Mouse (Mus musculus): ENCODE results near the gene Zdhhc21. TPM values are rescaled to one million over a fixed set of nuclear protein-coding genes. Genes with fewer than 3 reads are reported as not detected.
A peak's percentile ranks its signal among the peaks of the same experiment; 100 is the strongest.

Zdhhc21 gene
- total RNA-seq (2021) = 10 to 100 TPM; 40.9 to 47.1 TPM
- long read RNA-seq, full-length matches to known transcripts = 4 of 10 reads
- long read RNA-seq, partial matches to known transcripts = 0 of 10 reads
- long read RNA-seq, other reads (novel, unspliced or antisense) = 6 of 10 reads

DNA sequence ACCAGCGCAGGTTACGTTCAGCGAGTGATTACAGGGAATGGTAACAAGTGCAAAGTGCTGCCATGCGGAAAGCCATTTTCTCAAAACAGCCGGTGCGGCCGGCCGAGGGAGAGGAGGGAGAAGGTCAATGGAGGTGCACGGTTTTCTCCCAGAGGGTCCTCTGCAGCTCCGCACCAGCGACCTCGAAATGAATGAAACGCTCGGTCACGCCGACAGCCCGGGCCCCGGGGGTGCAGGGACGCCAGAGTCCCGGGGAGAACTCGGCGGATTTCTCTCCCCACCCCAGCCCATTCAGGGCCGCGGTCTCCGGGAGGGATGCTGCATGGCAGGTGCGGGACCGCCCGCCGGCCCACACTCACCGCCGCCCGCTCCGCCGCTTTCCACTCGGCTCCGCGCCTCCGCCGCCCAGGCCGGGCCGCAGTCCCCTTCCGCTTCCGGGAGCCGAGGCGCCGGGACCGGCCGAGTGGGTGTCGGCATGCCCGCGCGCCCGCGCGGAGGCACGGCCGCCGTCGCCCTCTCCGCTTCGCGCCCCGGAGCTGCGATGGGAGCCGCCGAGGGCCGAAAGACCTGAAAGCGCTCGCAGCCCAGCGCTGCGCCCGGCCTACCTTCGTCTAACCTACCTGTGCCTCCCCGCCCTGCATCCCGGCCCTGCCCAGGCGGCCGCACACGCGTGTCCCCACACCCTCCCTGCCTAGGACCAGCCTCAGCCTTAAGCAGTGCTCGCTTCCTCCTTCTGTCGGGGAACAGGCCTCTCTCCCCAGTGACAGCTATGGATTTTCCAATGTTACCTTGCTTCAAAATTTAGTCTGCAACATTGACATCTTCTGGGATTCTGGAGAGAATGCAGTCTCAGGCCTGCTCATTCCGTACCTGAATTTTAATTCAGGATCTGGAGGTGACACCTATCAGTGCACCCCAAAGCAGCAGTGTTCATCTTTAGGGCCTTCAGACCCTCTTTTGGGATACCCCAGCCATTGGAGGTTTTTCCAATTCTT, at the start of gene Zdhhc21:
Gene Zdhhc21, minus strand, starts transcription at position 828 of the 995 bp plus-strand sequence.
- DNase-seq (ENCODE audit: low spot score in 2 of 2) = peak; percentile 81 to 83

DNA sequence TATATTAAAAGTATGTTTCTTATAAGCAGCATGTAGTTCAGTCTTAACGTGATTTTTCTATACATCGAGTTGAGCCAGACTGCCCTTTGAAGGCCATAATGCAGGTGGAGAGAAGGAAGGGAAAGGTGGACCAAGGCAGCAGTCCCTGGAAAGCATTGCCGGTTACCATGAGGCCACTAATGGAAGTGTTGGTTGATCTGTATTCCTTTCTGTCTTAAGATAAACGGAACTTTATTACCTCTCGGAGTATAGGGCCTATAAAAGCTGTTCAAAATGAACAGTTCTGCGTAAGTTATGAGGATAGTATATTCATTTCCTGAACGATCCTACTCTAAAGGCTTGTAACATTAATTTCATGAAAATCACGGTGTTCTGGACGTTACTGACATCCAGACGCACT, 35.5 kb upstream of the Zdhhc21 start:
- no peak for DNase-seq (ENCODE audit: low spot score in 2 of 2)

DNA sequence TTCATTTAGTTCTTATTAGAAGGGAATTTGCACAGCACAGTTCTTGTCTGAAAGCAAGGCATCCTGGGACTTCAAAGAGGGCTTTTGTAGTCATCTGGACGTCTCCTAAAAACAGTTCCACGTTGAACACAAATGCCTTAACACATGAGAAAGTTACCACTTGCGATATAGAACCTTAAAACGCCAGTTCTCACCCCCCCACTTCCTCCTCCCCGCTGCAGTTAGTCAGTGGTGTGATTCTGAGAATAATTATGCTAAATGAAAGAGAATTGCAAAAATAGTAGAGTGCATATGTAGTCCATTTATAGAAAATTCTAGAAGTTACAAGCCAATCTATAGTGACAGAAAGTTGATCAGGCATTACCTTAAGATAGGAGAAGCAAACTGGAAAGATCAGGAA, 32.5 kb upstream of the Zdhhc21 start:
- no peak for DNase-seq (ENCODE audit: low spot score in 2 of 2)

DNA sequence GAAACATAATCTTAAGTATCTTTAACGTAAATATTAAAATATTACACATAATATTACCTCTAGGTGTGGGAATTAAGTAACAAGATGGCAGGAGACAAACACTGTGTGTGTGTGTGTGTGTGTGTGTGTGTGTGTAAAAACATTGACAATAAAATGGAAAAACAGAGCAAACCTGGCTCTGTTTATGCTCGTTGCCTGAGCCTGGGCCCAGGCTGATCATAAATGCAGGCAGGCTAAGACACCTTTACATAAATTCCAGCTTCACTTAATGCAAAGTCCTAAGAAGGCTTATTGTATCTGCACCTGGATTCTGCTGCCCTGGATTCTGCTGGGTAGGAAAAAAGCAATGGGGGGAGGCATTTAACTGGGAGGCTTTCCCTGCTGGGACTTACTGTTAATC, 31.8 kb upstream of the Zdhhc21 start:
- no peak for DNase-seq (ENCODE audit: low spot score in 2 of 2)

DNA sequence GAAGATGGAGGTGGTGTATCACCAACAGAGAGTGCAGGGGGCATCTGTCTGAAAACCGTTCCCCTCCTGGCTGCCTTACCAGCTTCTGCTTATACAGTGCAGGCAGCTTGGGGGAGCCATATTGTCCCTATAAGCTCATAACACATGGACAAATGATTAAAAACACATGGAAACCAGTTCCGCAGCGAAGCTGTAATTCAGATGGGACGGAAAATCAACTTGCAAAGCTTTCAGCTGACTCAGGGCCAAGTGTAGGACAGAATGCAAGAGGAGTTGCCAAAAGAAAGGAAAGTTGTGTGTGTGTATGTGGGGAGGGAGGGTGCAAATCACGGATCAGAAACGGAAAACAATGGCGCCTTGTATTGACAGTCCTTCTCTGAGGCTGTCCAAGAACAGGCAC, 31.3 kb upstream of the Zdhhc21 start:
- peak in 1 of 2 experiments; percentile 31 for DNase-seq (ENCODE audit: low spot score in 2 of 2)

DNA sequence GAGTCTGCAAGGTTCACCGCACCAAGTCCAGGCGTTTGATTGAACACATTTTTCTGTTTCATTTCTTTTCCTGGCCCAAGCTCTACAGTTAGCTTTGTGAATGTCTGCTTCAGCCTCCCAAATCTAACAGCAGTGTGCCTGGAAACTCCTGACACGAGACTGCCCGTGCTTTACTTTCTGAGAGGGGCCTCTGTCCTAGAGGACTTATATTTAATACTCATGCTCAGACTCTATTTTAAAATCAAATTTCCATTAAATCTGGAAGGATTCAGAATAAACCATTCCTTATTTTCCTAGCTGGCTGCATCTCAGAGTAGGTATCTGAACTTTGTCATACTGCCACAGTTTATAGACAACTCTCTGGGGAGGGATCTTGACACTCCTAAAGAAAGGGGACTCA, 30.8 kb upstream of the Zdhhc21 start:
- no peak for DNase-seq (ENCODE audit: low spot score in 2 of 2)

DNA sequence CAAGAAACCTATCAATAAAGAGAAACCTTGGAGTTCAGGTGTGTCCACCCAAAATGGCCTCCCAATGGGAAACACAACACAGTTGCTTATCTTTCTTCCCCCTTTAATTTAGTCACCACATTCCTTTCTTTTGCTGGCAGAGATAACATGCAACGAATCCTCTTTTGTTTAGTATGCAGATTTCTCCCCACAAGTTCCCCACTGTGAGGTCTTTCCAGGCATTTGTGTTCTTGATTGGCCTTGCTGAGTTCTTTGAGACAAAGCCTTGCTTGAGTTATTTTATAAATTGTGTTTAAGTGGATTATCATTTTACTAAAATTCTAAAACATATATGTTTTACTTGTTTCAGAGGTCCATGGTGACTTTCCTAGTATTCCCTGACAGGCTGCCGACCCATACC, 26.4 kb upstream of the Zdhhc21 start:
- no peak for DNase-seq (ENCODE audit: low spot score in 2 of 2)

DNA sequence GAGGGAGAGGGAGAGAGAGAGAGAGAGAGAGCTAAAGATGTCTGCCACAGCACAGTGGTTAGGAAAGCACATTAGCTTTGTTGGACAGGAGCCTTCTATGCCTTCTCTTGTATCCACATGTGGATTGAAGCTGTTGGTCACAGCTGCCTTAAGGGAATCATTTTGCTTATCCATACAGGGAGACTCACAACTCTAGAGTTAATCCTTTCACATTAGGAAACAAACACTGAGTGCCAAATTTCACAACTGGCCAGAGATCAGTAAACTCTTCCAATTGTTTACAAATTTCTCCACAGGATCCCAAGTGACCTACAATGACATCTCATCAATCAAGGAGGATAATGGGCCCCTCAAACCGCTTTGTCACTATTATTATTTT, 25.8 kb upstream of the Zdhhc21 start:
- no peak for DNase-seq (ENCODE audit: low spot score in 2 of 2)

DNA sequence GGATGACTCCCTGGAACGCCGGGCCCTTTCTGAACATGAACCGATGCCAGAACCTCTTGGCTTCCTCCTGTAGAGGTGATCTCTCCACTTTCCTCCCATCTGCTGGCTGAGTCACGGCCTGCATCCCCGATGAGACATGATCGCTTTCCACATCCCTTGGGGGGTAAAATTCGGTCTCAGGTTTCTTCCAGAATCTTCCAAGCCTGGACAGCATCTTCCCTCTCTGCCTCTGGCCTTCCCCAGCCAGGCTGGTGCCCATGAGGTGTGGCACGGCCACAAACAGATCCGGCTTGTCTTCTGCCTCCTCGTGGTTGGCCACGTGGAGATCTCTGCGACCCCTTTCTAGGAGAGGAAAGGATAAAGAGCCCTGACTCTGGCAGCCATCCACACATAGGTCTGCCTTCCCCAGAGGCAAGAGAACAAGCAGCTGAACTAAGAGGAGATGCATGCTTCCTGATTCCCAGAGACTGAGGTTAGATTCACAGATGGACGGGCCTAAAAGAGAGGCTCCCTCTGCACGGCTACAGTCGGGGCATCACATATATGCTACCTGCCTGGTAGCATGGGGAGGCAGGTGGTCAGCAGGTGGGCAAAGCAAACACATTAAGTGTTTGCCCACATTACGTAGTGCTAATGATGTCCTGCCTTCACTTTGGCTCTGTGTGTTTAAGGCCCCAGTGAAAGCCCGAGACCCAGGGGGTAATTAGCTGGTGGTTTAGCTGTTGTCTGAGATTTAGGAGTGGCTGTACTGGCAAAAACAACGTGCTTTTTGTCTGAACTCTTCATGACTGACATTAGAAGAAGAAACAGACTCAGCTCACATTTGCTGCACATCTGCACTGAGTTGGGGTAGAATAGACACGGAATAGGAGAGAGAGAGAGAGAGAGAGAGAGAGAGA, 25.1 kb upstream of the Zdhhc21 start, which contains the start of gene Cer1:
Gene Cer1, minus strand, starts transcription at position 513 of the 899 bp plus-strand sequence.
- DNase-seq (ENCODE audit: low spot score in 2 of 2) = no peak

DNA sequence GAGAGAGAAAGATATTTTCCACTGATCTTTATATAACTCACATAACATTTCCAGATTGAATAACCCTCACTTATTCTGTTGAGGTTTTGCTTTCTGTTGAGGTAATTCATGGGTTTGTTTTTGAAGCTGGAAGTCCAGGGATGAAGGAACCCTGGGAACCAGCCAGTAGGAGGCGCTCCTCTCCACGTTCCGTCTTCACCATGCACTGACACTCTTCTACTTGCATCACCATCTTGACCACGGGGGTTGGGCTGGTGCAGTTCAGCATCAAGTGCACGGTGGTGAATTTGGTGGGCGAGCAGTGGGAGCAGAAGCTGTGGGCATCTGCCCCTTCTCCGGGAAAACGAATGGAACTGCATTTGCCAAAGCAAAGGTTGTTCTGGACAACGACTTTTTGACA, 22.7 kb upstream of the Zdhhc21 start:
- DNase-seq (ENCODE audit: low spot score in 2 of 2) = no peak

DNA sequence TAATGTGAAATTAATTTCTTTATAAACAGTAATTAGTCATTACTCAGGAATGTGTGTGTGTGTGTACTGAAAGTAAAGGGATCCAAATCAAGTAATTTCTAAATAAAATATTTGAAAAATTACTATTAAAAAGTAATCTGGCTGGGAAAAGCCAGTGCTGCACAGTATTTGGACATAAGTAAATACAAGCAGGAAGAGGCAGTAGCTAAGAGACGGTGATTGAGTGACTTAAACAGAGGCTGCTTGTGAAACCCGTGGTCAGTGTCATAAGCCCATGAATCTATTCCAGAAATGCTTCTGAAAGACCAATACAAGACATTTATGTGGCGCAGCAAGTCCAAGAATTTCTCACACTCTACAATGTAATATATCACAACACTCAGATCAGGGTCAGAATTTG, 21.6 kb upstream of the Zdhhc21 start:
- no peak for DNase-seq (ENCODE audit: low spot score in 2 of 2)

DNA sequence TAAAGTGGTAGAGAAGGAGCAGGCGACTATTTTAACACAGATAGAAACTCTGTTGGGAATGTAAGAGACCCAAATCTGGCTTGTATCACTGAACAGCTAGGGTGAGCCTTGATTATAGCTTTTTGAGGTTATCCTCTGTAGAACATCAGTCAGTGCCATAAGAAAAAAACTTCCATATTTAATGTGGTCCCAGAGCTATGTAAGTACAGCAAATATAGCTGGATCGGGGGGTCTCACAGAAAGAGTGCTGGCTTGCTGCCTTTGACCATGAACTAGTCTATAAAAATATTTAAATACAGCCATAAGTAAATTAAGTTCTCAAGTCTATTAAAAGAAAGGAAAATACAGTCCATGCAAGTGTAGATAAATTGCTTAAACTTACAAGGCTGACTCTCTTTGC, 20.5 kb upstream of the Zdhhc21 start:
- no peak for DNase-seq (ENCODE audit: low spot score in 2 of 2)

DNA sequence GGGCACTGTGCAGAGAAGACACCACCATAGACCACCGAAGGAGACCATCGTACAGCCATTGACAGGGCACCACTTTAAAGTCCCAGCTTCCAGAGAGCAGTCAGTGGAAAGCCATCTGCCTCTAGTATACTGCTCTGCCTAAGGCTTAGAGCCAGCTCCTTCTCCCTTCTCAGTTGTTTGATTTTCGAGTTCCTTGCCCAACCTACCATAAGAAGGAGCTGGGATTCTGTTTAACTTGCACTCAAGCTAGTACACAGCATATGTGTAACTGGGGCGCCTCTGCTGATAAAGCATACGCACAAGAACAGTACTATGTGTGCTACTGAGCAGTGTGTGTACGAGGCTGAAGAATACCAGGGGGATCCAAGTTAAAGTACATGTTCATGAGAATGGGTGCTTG, 19.4 kb upstream of the Zdhhc21 start:
- DNase-seq (ENCODE audit: low spot score in 2 of 2) = peak in 1 of 2 experiments; percentile 48

DNA sequence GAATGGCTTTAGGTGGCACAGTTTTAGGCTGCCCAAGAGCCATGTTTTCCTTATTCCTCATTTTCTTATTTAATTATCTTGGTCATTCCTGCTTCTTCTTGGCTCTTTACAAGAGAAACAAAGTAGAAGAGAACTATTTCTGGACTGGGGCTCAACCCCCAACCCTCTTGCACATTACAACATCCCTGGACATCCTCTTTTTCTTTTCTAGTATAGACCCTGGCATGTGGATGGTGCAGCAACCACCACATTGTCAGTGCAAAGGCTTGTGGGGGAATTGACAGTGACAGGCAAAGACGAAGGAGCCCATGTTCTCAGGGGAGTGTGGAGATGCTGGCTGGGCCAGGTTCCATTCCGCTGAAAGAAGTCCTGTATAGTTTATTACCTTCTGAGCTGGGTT, 16.9 kb upstream of the Zdhhc21 start:
- no peak for DNase-seq (ENCODE audit: low spot score in 2 of 2)

DNA sequence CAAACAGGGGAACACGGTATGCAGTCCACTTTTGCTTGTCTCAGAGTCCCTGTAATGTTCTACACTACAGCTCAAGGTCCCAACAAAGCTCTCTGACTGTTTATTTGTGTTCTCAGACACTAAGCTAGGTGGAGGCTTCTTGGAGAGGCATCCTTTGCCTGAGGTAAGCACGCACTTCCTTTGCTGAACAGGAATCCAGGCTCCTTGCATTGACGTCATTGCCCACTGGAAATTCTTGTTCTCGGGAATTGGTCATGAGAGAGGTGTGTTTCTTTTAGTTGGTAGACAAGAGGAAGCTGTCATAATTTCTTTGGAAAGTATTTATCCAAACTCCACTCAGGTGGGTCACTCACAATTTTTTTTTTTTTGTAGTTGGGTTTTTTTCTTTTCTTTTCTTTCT, 15.8 kb upstream of the Zdhhc21 start:
- no peak for DNase-seq (ENCODE audit: low spot score in 2 of 2)

DNA sequence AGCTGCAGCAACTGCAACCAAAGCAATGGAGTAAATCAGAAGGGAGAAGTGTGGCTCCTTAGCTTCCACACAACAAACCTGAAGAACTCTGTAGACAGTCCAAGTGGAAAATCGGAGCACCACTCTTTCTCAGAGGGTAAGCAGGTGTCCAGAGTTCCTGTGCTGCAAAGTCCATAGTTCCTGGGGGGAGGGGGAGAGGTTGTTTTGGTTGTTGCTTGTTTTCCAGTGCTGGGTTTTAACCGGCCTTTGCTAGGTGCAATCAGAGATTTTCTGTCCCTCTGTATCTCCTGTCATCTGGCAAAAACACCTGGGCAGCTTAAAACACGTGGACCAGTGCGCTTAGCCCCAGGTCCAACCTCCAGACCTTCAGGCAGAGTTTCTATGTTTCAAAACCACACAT, 15.0 kb upstream of the Zdhhc21 start:
- DNase-seq (ENCODE audit: low spot score in 2 of 2) = no peak

DNA sequence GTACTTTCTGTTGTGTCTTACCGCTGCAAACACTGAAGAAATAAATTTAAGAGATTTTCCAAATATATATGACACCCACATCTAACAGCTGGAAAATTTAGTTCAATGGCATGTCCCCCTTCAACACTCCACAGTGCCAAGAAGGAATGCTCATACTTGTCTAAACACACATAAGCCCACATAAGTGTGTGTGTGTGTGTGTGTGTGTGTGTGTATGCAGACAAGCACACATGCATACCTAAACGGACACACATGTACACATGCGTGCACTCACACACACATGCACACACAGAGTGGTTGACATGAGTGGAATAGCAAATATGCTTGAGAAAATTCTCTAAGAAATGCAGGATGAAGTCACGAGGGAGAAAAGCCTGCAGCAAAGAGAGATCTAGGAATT, 12.8 kb upstream of the Zdhhc21 start:
- DNase-seq (ENCODE audit: low spot score in 2 of 2) = no peak

DNA sequence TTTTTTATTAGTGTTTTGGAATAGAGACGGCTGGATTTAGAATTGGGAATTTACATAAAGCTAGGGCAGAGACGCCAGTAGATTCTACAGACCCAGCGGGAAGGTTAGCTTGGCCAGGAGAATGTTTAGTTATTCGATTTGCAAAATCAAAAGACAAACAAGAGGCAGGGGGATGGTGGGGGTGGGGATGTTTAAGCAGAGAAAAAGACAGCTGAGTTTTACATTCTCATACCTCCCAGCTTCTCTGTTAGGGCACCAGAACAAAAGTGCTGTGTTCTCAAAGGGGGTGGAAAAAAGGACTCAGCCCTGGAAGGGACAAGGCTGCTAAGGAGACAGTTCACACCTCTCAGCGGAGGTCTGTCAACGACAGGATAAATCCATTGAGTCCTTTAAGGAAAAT, 12.4 kb upstream of the Zdhhc21 start:
- no peak for DNase-seq (ENCODE audit: low spot score in 2 of 2)

DNA sequence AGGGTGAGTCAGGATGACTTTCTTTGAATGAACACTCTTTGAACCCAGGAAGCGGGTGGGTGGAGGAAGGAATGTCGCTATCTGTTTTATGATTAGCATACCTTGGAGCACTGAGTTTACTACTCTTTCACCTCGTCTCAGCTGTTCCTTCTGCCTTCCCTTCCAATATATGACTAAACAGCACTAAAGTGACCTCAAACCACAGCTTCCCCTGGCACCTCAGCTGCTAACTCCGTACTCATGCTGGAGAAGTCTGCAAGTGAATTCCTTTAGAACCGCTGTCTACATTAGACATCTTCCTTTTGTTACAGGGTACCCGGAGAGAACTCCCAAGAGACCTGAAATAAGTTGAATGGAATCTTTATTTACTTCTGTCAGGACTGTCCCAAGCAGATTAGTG, 11.2 kb upstream of the Zdhhc21 start:
- no peak for DNase-seq (ENCODE audit: low spot score in 2 of 2)

DNA sequence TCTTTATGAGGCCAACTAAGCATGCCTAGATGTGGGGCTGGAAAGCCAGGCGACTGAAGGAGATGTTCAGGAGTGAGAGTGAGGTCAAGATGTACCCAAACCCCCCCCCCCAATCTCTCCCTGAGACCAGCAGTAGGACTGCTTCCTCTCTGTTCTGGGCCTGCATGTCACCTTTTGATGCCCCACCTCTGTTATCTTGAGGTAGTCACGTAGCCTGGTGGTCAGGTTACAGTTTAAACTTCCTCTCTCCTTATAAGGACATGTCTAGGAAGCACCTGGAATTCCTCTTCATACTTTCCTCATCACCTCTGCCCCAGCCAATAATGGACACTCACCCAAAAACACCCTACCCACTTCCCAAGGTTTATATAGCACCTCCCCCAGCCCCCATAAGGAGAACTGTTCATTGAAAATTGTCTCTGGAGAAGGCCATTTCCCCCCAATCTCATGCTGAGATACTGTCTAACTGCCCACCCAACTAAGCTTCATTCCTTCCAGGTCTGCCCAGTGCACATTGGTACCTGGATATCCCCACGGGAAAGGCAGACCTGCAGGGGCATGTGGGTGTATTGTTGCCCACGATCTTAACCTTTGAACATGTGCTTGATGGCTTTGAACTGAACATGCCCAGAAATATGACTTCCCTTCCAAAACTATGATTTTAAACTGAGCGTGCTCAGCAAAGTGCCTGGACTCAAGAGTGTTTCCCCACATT, 8.1 kb upstream of the Zdhhc21 start:
- no peak for DNase-seq (ENCODE audit: low spot score in 2 of 2)

DNA sequence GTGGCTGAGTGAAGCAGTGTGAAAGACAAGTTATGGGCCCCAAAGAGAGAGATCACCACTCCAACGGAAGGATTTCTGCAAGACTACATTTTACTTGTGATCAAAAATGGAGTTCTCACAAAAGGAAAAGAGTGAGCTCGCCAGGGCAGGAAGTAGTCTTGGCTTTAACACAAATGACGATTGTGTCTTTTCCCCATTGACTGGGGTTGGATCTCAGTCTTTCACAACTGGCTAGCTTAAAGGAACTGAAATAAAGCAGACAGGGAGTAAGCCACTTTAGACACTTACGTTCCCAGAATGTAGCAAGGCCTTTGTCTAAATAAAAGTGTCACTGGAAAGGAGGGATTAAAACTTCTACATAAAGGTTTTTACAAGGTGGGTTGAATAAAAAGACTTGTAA, 7.4 kb upstream of the Zdhhc21 start:
- DNase-seq (ENCODE audit: low spot score in 2 of 2) = no peak
